Mouse (Mus musculus) cerebellum, postnatal 36 days (tissue): ENCODE results near the gene Ubtd2.

Experiments used
- DNase-seq, 2 experiments: peaks; one replicate each; pipeline ENCODE4 v3.0.0; 2021 to 2022; ENCODE audit warnings: mixed read lengths in 2 of 2

Gene Ubtd2

GRCm38 (mm10) chr11:32548240-32548639 lies 93.1 kb downstream of the Ubtd2 start:
- DNase-seq: no peak

GRCm38 (mm10) chr11:32549236-32549635 lies 94.1 kb downstream of the Ubtd2 start:
- DNase-seq: peak; percentile 64 to 67

GRCm38 (mm10) chr11:32550102-32550501 lies 94.9 kb downstream of the Ubtd2 start:
- no peak for DNase-seq

- DNase-seq: no peak
These were observed 95.9 kb downstream of the Ubtd2 start for GRCm38 (mm10) chr11:32551056-32551455.

- no peak for DNase-seq
These were observed 96.6 kb downstream of the Ubtd2 start for GRCm38 (mm10) chr11:32551579-32552297.

- no peak for DNase-seq
These were observed 97.4 kb downstream of the Ubtd2 start for GRCm38 (mm10) chr11:32552401-32553090.

GRCm38 (mm10) chr11:32553311-32554140 lies 98.4 kb downstream of the Ubtd2 start:
- DNase-seq: no peak

GRCm38 (mm10) chr11:32554141-32555091 lies 99.2 kb downstream of the Ubtd2 start:
- no peak for DNase-seq

- DNase-seq: no peak
These were observed 100.0 kb downstream of the Ubtd2 start for GRCm38 (mm10) chr11:32555103-32555689.

GRCm38 (mm10) chr11:32556333-32556990 lies 101.3 kb downstream of the Ubtd2 start:
- no peak for DNase-seq

GRCm38 (mm10) chr11:32558026-32558425 lies 102.9 kb downstream of the Ubtd2 start:
- DNase-seq: no peak

- peak in 1 of 2 experiments; percentile 45 for DNase-seq
These were observed 103.5 kb downstream of the Ubtd2 start for GRCm38 (mm10) chr11:32558677-32559076.

GRCm38 (mm10) chr11:32560015-32560770 lies 105.0 kb downstream of the Ubtd2 start:
- DNase-seq: no peak

GRCm38 (mm10) chr11:32561465-32562355 lies 106.5 kb downstream of the Ubtd2 start:
- no peak for DNase-seq

- DNase-seq: no peak
These were observed 107.5 kb downstream of the Ubtd2 start for GRCm38 (mm10) chr11:32562706-32563105.

- DNase-seq: no peak
These were observed 108.5 kb downstream of the Ubtd2 start for GRCm38 (mm10) chr11:32563660-32564059.

- DNase-seq: no peak
These were observed 109.5 kb downstream of the Ubtd2 start for GRCm38 (mm10) chr11:32564629-32565028.

- DNase-seq: no peak
These were observed 109.9 kb downstream of the Ubtd2 start for GRCm38 (mm10) chr11:32565088-32565487.

- no peak for DNase-seq
These were observed 111.0 kb downstream of the Ubtd2 start for GRCm38 (mm10) chr11:32566184-32566583.
